Mouse (Mus musculus) CD4-positive, CD25-positive, alpha-beta regulatory T cell, adult 9 weeks (primary cell): ENCODE measurements around the gene Nxf3. TPM values are rescaled to one million over a fixed set of nuclear protein-coding genes. Genes with fewer than 3 reads are reported as not detected.

Experiments
- polyA plus RNA-seq: library from polyadenylated mRNA; unstranded; fragments of 100-300 nt; shearing (Covaris generic); gene quantifications from one replicate; pipeline ENCODE4 v1.2.1, GENCODE M21; 2017

The Nxf3 gene
- polyA plus RNA-seq: not detected

GRCm38 (mm10) chrX:136085155-136085554 is at the start of gene Nxf3:
Gene Nxf3 (minus strand): TSS chrX:136085255.

GRCm38 (mm10) chrX:136068020-136068419 is 17.0 kb downstream of the Nxf3 start, which contains the start of gene Bex2:
Gene Bex2 (minus strand): TSS chrX:136068236.

GRCm38 (mm10) chrX:136032799-136033763 is 52.0 kb downstream of the Nxf3 start, which contains the start of gene Arxes1:
Gene Arxes1 (plus strand): TSS chrX:136033367.

Other genes with a start within 250 kb of the Nxf3 start
- 22.8 TPM for gene Gprasp2, start 246.2 kb downstream of the Nxf3 start, polyA plus RNA-seq
- gene Arxes2, start 91.4 kb downstream of the Nxf3 start, polyA plus RNA-seq: 6.6 TPM
- not detected for gene Arxes1, start 51.9 kb downstream of the Nxf3 start, polyA plus RNA-seq
- 1.3 TPM for gene Bex2, start 17.0 kb downstream of the Nxf3 start, polyA plus RNA-seq
- not detected for gene Bex4, start 53.7 kb upstream of the Nxf3 start, polyA plus RNA-seq
- 1.1 TPM for gene Tceal8, start 87.1 kb upstream of the Nxf3 start, polyA plus RNA-seq
- gene Tceal5, start 118.6 kb upstream of the Nxf3 start, polyA plus RNA-seq: not detected
- not detected for gene Tceal7, start 129.5 kb upstream of the Nxf3 start, polyA plus RNA-seq
- not detected for gene Bex1, start 130.3 kb upstream of the Nxf3 start, polyA plus RNA-seq
- gene Tceal9, start 159.8 kb upstream of the Nxf3 start, polyA plus RNA-seq: 49.4 TPM
- 100 TPM for gene Bex3, start 185.0 kb upstream of the Nxf3 start, polyA plus RNA-seq